Mouse (Mus musculus) adrenal gland, postnatal 14 days (tissue): ENCODE results near the gene Lingo2. TPM values are rescaled to one million over a fixed set of nuclear protein-coding genes. Genes with fewer than 3 reads are reported as not detected.
A peak's percentile ranks its signal among the peaks of the same experiment; 100 is the strongest.

ENCODE experiments used
- DNase-seq: peaks from one replicate; pipeline ENCODE4 v3.0.0; 2021; ENCODE audit warnings: mixed read lengths
- total RNA-seq: library from RNA; stranded (reverse); gene quantifications from 2 replicates; pipeline ENCODE4 v1.2.3, GENCODE M21; 2021

Lingo2 gene
- total RNA-seq, 1 experiment from 2014 or later, result not detected

DNA sequence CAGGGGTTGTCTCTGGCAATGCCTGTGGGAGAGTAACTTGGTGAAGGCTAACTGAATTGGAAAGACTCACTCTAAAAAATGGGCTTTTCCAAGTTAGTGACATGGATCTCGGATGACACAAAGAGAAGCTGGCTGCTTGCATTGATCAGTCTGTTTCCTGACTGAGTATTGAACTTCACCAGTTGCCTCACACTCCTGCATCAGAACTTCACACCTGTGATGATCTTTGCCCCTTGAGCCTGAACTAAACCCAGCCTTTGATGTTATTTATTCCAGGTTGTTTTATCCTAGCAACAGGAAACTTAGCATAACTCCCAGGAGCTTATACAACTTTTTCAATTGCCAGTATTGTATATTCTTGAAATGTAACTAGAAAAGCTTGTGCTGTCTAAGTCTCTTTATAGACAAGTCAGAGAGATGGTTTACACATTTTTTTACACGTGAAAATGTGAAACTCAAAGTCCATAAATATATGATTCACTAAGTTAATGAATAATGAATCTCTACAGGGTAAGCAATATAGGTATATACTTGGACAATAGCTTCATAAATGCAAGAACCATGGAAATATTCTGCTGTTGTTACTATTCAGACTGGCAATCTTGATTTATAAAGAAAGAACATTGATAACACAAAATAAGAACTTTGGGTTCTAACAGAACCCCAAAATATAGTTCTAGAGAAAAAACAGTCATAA lies 410.7 kb downstream of the Lingo2 start:
- DNase-seq, result no peak

DNA sequence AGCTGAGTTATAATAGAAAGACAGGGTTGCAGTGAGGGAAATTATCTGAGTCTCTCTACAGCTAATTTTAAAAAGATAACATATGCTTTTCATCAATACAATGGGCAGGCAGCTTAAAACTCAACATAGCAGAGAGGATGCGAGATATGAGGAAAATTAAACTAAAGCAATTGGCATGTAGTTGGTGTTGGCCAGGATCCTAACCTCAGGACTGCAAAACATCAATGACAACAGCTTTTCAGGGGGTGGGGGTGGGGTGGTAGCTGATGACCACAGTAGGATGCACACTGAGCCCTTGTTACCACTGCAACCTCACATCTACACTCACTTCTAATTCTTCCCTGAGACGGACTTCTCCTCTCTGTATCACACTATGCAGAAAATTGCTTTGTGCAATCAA lies 417.7 kb downstream of the Lingo2 start:
- no peak for DNase-seq

DNA sequence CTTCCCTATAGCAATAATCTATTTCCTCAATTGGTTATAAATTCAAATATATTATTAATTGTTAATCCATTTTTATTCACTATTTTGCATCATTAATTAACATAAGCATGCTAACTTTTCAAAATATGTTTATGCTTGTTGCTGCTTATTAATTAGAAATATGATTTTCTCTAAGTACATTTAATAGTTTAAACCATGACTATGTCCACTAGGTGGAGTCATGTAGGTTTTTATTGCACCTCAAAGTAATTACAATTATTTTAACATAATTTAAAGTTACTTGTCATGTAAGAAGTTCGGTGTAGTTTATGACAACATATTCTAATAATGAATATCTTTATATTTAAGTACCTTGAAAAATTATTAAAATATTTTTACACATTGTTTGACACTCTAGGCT lies 461.3 kb downstream of the Lingo2 start:
- DNase-seq, result no peak

DNA sequence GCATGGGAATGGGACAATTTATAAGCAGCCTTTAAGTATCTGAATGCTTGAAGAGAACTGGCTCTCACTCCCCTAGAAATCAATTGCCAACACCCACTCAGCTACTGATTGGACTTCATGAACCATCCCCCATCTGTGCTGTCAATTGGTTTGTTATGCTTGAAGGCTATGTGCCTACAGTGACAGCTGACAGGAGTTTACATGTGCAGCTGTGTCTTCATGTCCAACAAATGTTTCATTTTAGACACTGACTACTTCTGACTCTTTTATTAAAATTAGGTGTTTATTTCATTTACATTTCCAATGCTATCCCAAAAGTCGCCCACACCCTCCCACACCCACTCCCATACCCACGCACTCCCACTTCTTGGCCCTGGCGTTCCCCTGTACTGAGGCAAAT lies 516.3 kb downstream of the Lingo2 start:
- no peak for DNase-seq

DNA sequence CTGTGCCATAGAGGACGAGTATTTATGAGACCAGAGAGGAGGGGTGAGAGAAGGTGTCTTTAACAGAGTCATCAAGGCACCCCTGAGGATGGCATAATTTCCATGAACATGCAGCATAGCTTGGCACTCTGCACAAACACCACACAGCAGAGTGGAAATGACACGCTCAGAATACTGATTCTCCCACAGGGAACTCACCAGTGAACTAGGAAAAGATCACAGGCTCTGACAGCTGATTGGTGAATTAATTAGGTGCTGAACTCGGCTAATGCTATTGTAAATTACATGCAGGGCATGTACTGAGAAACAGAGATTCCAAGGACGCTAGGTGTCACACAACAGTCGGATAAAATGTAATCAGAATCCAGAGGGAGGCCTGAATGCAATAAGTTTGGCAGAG lies 525.4 kb downstream of the Lingo2 start:
- no peak for DNase-seq

DNA sequence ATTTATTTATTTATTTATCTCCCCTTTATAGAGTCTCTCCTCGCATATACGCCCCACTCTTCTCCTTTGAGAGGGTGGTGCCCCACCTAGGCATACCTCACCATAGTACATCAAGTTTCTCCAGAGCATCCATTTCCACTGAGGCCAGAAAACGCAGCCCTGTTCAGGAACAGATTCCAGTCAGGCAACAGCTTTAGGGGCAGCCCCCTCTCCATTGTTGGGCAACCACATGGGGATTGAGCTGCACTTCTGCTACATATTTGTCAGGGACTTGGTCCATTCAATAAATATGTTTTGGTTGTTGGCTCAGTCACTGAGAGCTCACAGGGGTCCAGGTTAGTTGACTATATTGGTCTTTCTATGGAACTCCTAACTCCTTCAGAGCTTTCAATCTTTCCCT lies 544.2 kb downstream of the Lingo2 start:
- no peak for DNase-seq

DNA sequence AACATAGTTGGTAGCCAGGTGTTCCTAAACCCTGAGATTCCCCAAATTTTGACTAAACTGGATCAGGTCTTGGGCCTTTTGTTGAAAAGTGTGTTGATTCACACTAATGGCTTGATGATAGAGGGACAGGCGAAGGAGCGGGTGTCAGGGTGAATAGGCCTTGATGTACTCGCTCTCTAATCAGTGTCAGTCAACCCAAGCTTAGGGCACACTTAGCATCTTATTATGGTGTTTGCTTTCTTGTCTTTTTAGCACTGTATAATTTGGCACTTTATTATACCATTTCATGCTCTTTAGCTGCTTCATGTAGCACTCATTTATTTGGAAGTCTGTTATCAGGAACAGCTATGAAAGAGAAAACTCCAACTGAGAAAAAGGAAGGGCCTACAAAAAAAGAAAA lies 582.6 kb downstream of the Lingo2 start:
- no peak for DNase-seq

DNA sequence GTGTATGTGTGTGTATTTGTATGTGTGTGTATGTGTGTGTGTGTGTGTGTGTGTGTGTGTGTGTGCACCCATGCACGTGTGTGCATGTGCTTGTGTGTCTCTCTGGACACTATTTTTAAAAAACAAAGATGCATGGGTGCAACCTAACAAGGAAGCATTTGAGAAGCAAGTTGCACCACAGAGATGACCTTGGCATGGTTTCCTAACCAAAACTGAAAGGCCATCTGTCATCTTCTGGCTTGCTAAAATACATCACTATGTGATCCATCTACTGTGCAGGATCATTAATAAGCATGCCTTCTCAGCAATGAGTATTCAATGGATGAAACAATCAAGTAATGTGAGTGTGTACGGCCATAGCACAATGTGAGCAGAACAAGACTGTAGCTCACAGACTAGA lies 597.1 kb downstream of the Lingo2 start:
- no peak for DNase-seq

DNA sequence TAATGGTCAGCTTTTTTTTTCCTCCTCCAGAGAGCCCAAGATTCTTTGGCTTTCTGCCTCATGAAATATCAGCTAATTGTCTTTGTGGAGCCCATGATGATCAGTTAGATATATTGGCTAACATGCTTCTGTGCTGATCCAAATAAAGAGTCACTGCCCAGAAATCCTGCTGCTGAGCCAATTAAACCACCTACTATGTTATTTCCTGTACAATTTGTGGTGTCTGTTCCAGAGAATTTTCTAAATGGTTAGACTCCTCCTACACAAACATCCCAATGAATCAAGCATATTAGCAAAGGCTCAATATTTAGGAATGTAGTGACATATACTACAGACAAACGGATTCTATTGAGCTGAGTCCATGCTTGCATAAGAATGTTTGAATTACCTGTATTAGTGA lies 619.8 kb downstream of the Lingo2 start:
- no peak for DNase-seq

DNA sequence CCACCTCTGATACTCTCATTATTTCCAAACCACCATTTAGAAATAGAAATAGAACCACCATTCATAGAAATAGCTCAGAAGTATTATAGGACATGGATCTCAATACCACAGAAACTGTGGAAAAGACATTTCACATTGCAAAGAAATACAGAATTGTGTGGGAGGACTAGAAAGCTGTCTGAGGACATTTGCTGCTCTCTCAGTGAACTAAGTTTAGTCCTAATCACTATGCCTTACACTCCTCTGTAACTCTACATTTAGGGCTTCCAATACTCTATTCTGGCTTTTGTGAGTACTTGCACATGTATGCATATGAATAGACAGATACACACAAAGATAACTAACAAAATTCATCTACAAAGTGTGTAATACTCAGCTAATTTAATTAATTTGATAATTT lies 625.9 kb downstream of the Lingo2 start:
- no peak for DNase-seq

DNA sequence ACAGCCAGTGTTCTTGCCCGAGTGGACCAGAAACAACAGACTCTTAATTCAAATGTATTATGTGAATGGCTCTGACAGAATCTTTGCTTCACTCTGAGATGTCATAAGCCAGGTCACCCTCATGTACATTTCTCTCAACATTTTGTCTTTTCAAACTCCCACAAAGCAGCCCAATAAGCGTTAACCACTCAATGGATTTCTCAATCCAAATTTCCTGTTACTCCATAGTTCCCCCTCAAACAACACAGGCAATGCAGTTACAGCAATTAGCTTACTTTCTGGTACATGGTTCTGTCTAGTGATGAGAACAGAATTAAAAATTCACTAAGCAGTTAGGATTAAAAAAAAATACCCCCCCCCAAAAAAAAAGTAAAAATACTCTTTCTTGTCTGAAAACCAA lies 638.5 kb downstream of the Lingo2 start:
- no peak for DNase-seq

DNA sequence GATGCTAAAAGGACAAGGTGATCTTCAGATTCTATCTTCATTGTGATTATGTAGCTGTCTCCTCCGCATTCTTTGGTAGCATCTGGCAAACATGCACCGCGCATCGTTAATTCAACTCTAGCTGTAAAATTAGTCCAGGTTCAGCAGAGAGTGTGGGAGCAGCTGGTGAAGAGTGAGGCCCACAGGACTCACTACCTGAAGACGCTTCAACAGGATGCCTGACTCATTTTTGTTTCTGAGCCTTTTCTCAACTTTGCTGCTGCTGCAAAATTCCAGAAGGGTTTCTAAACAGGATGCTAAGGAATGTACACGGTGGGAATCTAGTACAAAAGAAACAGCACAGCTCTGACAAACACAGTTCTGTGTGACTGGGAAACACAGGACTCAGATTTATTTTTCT lies 640.1 kb downstream of the Lingo2 start:
- DNase-seq, result no peak

DNA sequence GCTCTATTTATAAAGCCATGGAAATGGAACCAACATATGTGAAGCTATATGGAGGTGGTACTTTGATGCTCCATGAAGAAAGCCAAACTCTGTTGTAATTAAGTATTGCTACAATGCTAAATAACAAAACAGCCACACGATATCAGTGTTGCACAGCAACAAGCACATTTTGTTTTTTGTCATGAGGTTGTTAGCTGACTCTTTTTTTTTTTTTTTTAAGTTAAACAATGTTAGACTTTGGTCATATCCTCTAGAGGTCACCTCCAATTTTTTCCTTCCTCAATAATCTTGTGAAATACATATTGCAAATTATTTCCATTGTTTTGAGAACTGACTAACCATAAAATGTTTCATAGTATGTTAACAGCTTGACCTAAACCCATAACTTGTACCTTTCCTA lies 646.3 kb downstream of the Lingo2 start:
- no peak for DNase-seq

DNA sequence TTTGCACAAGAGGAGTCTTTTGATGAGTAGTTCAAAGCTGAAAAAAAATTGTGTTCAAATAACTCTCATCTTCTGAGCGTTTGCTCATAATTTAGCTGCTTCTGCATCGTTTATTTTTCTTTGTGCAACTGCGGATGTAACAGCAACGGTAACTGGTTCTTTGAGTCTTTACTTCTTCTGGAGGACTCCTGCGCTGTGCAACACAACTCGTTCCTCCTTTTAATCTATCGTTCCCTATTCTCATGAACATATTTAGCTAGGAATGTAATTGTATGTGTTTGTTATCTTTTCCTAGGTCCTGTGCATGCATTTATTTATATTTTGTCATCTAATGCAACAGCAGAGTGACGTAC lies 661.9 kb downstream of the Lingo2 start:
- no peak for DNase-seq

DNA sequence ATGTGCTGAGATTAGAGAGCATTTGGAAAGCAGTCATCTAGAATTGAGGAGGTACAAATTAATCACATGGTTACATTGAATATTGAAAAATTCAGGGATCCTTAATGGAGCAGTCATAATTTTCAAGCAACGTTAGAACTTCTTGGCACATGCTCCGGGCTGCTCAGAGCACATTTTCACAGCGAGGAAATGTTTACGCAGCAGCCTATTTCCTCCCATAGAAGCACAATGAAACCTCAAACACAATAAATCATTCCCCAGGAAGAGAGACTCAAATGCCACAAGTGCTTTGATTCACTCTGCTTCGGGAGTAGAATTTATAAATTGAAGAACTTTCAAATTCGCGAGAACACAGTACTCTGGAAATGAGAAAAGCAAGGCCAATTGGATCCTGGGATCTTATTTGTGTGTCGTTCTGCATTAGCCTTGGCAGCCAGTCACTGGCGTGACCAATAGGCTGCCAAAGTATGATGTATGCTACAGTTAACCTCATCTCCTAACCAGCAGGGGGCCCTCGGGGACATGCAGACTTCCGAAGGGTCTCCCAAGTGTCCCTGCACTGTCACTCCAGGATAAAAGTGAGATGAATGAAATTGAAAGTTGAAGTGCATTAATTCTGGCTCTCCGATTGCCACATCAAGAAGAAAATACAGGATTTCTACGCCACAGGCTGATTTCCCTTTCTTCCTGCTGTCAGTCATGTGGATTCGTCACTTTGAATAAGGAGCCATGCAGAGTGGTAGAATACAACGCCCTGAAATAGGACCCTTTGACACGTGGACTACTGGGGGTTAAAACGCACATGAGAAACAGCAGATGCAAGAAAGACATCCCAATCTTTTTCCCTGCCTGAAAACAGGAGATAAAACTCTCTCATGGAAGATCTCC lies 662.5 kb downstream of the Lingo2 start:
- peak; percentile 68 for DNase-seq

DNA sequence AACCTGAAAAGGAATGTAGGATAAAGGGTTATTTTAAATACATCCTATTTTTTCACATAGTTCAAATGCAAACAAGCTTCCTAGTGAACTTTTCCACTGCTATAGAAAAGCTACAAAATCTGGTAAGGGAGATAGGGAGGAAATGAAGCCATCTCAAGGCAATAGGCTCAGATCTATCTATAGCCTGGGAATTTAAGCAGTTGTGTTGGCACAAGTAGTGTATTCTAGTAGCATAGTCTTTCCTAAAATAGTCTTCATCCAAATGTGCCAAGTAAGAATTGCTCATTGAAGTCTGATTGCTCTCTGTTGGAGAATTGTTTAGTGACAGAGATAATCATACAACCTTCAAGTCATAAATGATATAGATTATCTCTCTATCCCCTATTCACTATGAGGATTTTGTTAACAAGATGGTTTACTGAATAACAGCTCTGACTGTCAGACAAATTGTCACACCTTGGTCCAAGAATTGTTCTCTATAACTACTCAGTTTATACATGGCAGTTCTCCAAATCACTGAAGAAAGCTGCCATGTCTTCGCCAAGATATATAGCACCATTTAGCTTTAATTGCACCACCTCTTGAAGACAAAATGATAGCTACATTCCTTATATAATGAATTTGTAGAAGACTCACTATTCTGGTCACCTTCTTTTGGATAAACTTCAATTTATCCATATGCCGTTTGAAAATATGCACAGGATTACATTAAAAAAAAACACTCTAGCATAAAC lies 688.9 kb downstream of the Lingo2 start:
- no peak for DNase-seq

DNA sequence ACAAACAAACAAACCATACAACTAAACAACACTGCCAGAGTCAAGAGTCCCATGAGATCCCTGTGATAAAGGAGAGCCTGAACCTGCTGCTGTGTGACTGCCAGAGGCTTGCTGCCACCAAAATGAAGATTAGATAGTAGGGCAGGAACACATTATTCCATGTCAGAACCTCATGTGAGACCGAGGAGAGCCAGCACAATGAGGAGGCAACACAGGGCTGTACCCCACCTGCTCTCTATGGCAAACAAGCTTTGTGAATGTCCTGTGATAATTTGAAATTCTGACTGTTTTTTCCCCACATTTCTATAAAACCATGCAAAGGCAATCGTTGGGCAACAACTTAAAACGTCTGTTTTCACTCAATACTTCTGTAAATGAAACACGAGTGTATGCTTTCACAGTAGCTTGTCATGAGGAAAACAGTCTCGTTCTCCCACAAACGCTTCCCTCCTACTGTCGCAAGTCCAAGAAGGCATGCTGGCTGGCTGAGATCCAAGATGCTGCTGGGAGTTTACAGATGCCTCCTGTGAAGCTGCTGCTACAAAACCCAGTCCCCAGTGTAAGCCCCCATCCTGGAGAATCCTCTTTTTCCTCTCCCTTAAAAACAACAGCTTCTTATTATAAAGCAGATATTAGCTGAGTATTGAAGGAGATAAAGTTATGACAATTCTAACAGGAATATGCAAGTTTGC lies 765.2 kb downstream of the Lingo2 start:
- peak; percentile 33 for DNase-seq

DNA sequence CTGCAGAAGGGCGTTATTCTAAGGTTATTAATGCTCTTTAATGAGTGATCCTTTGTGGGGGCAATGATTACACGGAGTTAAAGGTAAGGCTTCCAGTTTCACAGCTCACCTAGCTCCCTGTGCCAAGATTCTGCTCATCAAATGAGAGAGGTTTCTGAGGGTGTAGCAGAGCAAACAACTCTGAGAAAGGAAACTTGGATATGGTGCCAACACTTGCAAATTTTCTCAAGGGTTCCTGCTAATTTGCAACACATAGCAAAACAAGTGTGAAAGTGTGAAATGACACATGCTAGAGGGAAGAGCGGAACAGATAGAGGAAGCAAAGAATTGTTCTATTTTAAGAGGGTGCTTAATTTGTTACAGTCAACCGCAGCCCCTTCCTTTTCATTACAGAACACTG lies 767.9 kb downstream of the Lingo2 start:
- DNase-seq, result no peak

DNA sequence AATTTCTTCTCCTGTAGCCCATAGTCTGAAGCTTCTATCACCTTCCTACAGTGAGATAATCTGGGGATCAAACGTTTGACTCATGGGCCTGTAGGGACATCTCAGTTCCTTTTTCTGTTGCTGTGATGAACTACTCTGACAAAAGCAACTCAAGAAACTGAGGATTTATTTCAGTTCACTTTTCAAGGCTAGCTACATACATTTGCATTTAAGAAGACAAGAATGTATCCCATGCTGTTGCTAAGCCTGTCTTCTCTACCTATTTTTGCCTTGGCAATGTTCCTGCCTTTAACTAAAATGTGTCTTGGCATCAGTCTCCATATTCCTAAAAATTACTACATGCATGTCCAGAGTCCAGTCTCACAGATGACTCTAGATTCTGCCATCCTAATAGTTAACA lies 781.4 kb downstream of the Lingo2 start:
- no peak for DNase-seq

DNA sequence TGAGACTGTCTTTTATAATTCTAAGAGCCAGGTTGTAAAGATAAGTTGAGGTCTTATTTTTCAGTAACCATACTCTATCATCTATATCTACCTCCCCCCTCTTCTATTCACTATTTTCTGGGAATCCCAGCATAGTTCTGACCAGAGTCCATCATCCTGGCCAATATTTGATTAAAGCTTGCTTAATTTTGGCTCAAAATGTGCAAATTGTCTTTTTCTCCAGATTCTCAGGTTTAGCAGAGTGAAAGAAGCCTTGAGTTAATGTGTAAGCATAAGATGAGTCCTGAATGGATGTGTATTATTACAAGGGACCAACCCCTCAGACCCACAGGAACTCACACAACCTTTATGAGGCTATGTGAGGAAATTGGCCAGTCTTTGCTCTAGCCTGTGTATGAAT lies 820.2 kb downstream of the Lingo2 start:
- no peak for DNase-seq

DNA sequence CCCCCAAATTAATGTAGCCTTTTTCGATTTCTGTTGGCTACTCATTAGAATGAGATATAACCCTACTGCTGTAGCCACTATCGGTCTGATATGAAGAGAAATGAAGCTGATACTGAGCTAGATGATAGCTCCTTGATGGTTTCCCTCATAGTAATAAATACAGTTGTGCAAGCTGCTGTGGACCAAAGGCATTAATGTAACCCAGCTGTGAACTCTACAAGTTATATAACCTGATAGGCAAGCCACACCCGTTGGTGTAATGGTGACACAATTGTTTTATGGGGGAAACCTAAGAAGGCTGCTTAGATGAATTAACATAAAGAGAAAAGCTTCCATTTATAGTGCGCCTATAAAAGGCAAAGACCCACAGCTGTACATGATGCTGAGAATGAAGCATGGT lies 856.1 kb downstream of the Lingo2 start:
- DNase-seq, result no peak

DNA sequence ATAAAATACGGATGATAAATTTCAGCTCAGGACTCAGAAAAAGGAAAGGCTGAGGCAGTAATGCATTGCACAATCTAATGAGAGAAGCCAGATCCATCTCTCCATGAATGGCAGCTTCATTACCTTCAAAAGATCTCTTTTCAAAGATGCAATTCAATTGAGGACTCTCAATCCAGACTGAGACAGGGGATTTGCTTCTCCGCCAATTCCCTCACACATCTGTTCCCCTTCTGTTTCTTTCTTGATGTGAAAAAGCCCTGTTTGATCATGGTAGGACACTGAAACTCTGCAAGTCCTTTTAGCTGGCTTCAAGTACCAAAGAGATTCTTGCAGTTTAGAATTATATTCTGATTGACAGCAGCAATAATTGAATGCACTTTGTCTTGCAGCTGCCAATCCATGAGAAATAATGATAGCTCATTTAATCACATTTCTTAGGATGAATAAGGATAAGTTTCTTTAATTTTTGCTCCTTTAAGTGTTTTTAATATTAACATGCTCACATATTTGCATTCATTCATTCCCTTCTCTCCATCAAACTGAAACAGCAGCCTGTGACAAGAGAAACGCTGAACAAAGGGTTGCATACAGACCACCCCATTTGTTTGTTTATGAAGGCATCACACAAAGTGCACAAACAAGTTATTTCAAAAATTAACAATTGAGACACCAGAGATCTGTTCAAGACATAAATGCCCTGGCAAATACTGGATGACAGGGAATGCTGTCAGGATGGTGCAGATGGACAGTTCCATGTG lies 870.3 kb downstream of the Lingo2 start:
- DNase-seq, result no peak
